In genomic region chr15:98790761-98791160, GRCm38 (mm10) we compare ENCODE assay signal across 8 mouse cellular contexts. TPM values are rescaled to one million over a fixed set of nuclear protein-coding genes. Genes with fewer than 3 reads are reported as not detected.
A peak's percentile ranks its signal among the peaks of the same experiment; 100 is the strongest.
DNase-seq lines count a peak whose midpoint lies in the region; ATAC-seq and TF ChIP-seq lines count a peak whose summit lies in the region.

No protein-coding gene starts in this region.

- H3K9ac ChIP-seq in forebrain, embryonic 12.5 days, result no peak overlapping the region
- H3K9ac ChIP-seq in forebrain, embryonic 15.5 days (replicated peaks), result no peak overlapping the region
- no peak overlapping the region for H3K9ac ChIP-seq in lung, postnatal 0 days (replicated peaks; ENCODE audit: low read depth)
- 0 out of 2 replicates have a peak overlapping the region, but pooled peaks have one; percentile 18 for H3K9ac ChIP-seq in limb, embryonic 12.5 days (replicated peaks)
- no peak overlapping the region for H3K9ac ChIP-seq in stomach, embryonic 14.5 days (replicated peaks; ENCODE audit: low read depth, low read length)

- WGBS in forebrain, embryonic 12.5 days, result 0% methylated on average over 23 of the region's 23 CpGs
- under 1% methylated on average over 23 of the region's 23 CpGs for WGBS in forebrain, embryonic 15.5 days
- under 1% methylated on average over 23 of the region's 23 CpGs for WGBS in lung, postnatal 0 days
- 1% methylated on average over 23 of the region's 23 CpGs for WGBS in limb, embryonic 12.5 days
- under 1% methylated on average over 23 of the region's 23 CpGs for WGBS in stomach, embryonic 14.5 days

- TF ChIP-seq CTCF in lung, postnatal 0 days (IDR thresholded peaks at IDR 0.05), result no peak

- no peaks in the 10 kb centered on the region for H3K36me3 ChIP-seq in forebrain, embryonic 12.5 days (replicated peaks)
- no peaks in the 10 kb centered on the region for H3K36me3 ChIP-seq in forebrain, embryonic 15.5 days
- no peaks in the 10 kb centered on the region for H3K36me3 ChIP-seq in lung, postnatal 0 days (ENCODE audit: insufficient read depth, low read length)
- no peaks in the 10 kb centered on the region for H3K36me3 ChIP-seq in limb, embryonic 12.5 days
- no peaks in the 10 kb centered on the region for H3K36me3 ChIP-seq in stomach, embryonic 14.5 days (ENCODE audit: control insufficient read depth, insufficient read depth, low read length)

- H3K4me1 ChIP-seq in forebrain, embryonic 12.5 days, result peaks cover 37% of the 10 kb centered on the region
- peaks cover 18% of the 10 kb centered on the region for H3K4me1 ChIP-seq in forebrain, embryonic 15.5 days
- peaks cover 8% of the 10 kb centered on the region; the same call in 1 of the 2 replicates for H3K4me1 ChIP-seq in lung, postnatal 0 days (ENCODE audit: insufficient read depth, low read depth, low read length)
- H3K4me1 ChIP-seq in limb, embryonic 12.5 days (replicated peaks), result peaks cover 30% of the 10 kb centered on the region
- H3K4me1 ChIP-seq in stomach, embryonic 14.5 days (ENCODE audit: control insufficient read depth, insufficient read depth, low read length), result peaks cover 11% of the 10 kb centered on the region; the same call in 1 of the 2 replicates

- no peak for ATAC-seq in forebrain, embryonic 12.5 days (ENCODE audit: low FRiP score)
- no peak for ATAC-seq in forebrain, embryonic 15.5 days (replicated peaks)
- no peak for ATAC-seq in lung, postnatal 0 days
- ATAC-seq in limb, embryonic 12.5 days (ENCODE audit: insufficient number of reproducible peaks, insufficient read depth, low FRiP score, low TSS enrichment, low read depth), result no peak
- ATAC-seq in stomach, embryonic 14.5 days (ENCODE audit: insufficient number of reproducible peaks, insufficient read depth, low FRiP score, low read depth), result no peak

- peak overlapping the region; percentile 16 for H3K4me3 ChIP-seq in forebrain, embryonic 12.5 days (replicated peaks)
- H3K4me3 ChIP-seq in forebrain, embryonic 15.5 days, result no peak overlapping the region; the same call in 1 of the 2 replicates
- peak overlapping the region; percentile 26 for H3K4me3 ChIP-seq in lung, postnatal 0 days (ENCODE audit: low read depth, low read length)
- peak overlapping the region; percentile 23 for H3K4me3 ChIP-seq in limb, embryonic 12.5 days (replicated peaks)
- peak overlapping the region; percentile 15 for H3K4me3 ChIP-seq in stomach, embryonic 14.5 days (ENCODE audit: low read depth, low read length)

- H3K27ac ChIP-seq in forebrain, embryonic 12.5 days, result no peak overlapping the region
- H3K27ac ChIP-seq in forebrain, embryonic 15.5 days (replicated peaks), result no peak overlapping the region
- no peak overlapping the region for H3K27ac ChIP-seq in lung, postnatal 0 days (ENCODE audit: low read length)
- H3K27ac ChIP-seq in limb, embryonic 12.5 days, result no peak overlapping the region
- H3K27ac ChIP-seq in stomach, embryonic 14.5 days (ENCODE audit: low read length), result no peak overlapping the region

- DNase-seq in lung, postnatal 0 days (ENCODE audit: low spot score), result no peak
- no peak for DNase-seq in lung, postnatal 36 days
- no peak for DNase-seq in thymus, postnatal 0 days (ENCODE audit: low spot score)
- DNase-seq in frontal cortex, postnatal 10 days (ENCODE audit: low spot score in 2 of 2), result no peak

- H3K9me3 ChIP-seq in forebrain, embryonic 12.5 days, result 0 out of 2 replicates have a peak, but pooled peaks cover 2% of the 10 kb centered on the region
- H3K9me3 ChIP-seq in forebrain, embryonic 15.5 days, result no peaks in the 10 kb centered on the region
- H3K9me3 ChIP-seq in lung, postnatal 0 days (ENCODE audit: low read length), result no peaks in the 10 kb centered on the region
- H3K9me3 ChIP-seq in limb, embryonic 12.5 days, result no peaks in the 10 kb centered on the region
- 0 out of 2 replicates have a peak, but pooled peaks cover 1% of the 10 kb centered on the region for H3K9me3 ChIP-seq in stomach, embryonic 14.5 days (ENCODE audit: control insufficient read depth, low read depth, low read length)

- H3K4me2 ChIP-seq in forebrain, embryonic 12.5 days, result peak overlapping the region; percentile 6; the same call in 1 of the 2 replicates
- no peak overlapping the region for H3K4me2 ChIP-seq in forebrain, embryonic 15.5 days (replicated peaks)
- peak overlapping the region; percentile 40 for H3K4me2 ChIP-seq in lung, postnatal 0 days (replicated peaks; ENCODE audit: low read depth, low read length)
- H3K4me2 ChIP-seq in limb, embryonic 12.5 days, result peak overlapping the region; percentile 23
- H3K4me2 ChIP-seq in stomach, embryonic 14.5 days (replicated peaks; ENCODE audit: low read depth, low read length), result peak overlapping the region; percentile 23; the same call in 1 of the 2 replicates

- H3K27me3 ChIP-seq in forebrain, embryonic 12.5 days, result peaks cover 100% of the 10 kb centered on the region
- H3K27me3 ChIP-seq in forebrain, embryonic 15.5 days, result peaks cover 98% of the 10 kb centered on the region
- H3K27me3 ChIP-seq in lung, postnatal 0 days (replicated peaks; ENCODE audit: insufficient read depth, low read length), result peaks cover 69% of the 10 kb centered on the region
- peaks cover 96% of the 10 kb centered on the region for H3K27me3 ChIP-seq in limb, embryonic 12.5 days
- H3K27me3 ChIP-seq in stomach, embryonic 14.5 days (ENCODE audit: control insufficient read depth, insufficient read depth, low read length), result peaks cover 77% of the 10 kb centered on the region

- no peak for TF ChIP-seq EP300 in lung, postnatal 0 days (IDR thresholded peaks at IDR 0.05)

RNA-seq across cellular contexts. Expression of gene Wnt1, which starts 1.1 kb away (rescaled TPM):
- polyA plus RNA-seq in forebrain, embryonic 12.5 days (2016; fragmentation: Nextera tagmentation; extraction: Ambion mirVana), result 0.18 and 0.61 TPM in 2 replicates
- polyA plus RNA-seq in forebrain, embryonic 15.5 days (2015; fragmentation: Nextera tagmentation; extraction: Ambion mirVana), result 0.19 and 0.25 TPM in 2 replicates
- not detected in 2 replicates for polyA plus RNA-seq in lung, postnatal 0 days (2015; fragmentation: Nextera tagmentation; extraction: Ambion mirVana)
- polyA plus RNA-seq in limb, embryonic 12.5 days (2016; fragmentation: Nextera tagmentation; extraction: Ambion mirVana), result not detected in 2 replicates
- polyA plus RNA-seq in stomach, embryonic 14.5 days (2014; fragmentation: Nextera tagmentation; extraction: Ambion mirVana), result not detected in 2 replicates
- polyA plus RNA-seq in thymus, postnatal 0 days (2015; fragmentation: Nextera tagmentation; extraction: Ambion mirVana), result 0.08 TPM in 1 of 2 replicates, not detected in the other

RNA-seq across cellular contexts. Expression of gene Wnt10b, which starts 12.8 kb away (rescaled TPM):
- 0.18 and 0.24 TPM in 2 replicates for polyA plus RNA-seq in forebrain, embryonic 12.5 days (2016; fragmentation: Nextera tagmentation; extraction: Ambion mirVana)
- polyA plus RNA-seq in forebrain, embryonic 15.5 days (2015; fragmentation: Nextera tagmentation; extraction: Ambion mirVana), result not detected in 2 replicates
- 0.13 and 0.14 TPM in 2 replicates for polyA plus RNA-seq in lung, postnatal 0 days (2015; fragmentation: Nextera tagmentation; extraction: Ambion mirVana)
- 1.5 and 1.7 TPM in 2 replicates for polyA plus RNA-seq in limb, embryonic 12.5 days (2016; fragmentation: Nextera tagmentation; extraction: Ambion mirVana)
- not detected in 2 replicates for polyA plus RNA-seq in stomach, embryonic 14.5 days (2014; fragmentation: Nextera tagmentation; extraction: Ambion mirVana)
- polyA plus RNA-seq in thymus, postnatal 0 days (2015; fragmentation: Nextera tagmentation; extraction: Ambion mirVana), result 0.85 TPM in 2 replicates

RNA-seq across cellular contexts. Expression of gene Ddn, which starts 18.5 kb away (rescaled TPM):
- polyA plus RNA-seq in forebrain, embryonic 12.5 days (2016; fragmentation: Nextera tagmentation; extraction: Ambion mirVana), result 0.22 TPM in 1 of 2 replicates, not detected in the other
- polyA plus RNA-seq in forebrain, embryonic 15.5 days (2015; fragmentation: Nextera tagmentation; extraction: Ambion mirVana), result 0.46 and 0.47 TPM in 2 replicates
- 0.04 TPM in 2 replicates for polyA plus RNA-seq in lung, postnatal 0 days (2015; fragmentation: Nextera tagmentation; extraction: Ambion mirVana)
- 0.23 TPM in 1 of 2 replicates, not detected in the other for polyA plus RNA-seq in limb, embryonic 12.5 days (2016; fragmentation: Nextera tagmentation; extraction: Ambion mirVana)
- polyA plus RNA-seq in stomach, embryonic 14.5 days (2014; fragmentation: Nextera tagmentation; extraction: Ambion mirVana), result not detected in 2 replicates
- 0.10 and 0.13 TPM in 2 replicates for polyA plus RNA-seq in thymus, postnatal 0 days (2015; fragmentation: Nextera tagmentation; extraction: Ambion mirVana)

RNA-seq across cellular contexts. Expression of gene Arf3, which starts 27.7 kb away (rescaled TPM):
- polyA plus RNA-seq in forebrain, embryonic 12.5 days (2016; fragmentation: Nextera tagmentation; extraction: Ambion mirVana), result 58.2 and 58.3 TPM in 2 replicates
- 82.3 and 88.2 TPM in 2 replicates for polyA plus RNA-seq in forebrain, embryonic 15.5 days (2015; fragmentation: Nextera tagmentation; extraction: Ambion mirVana)
- polyA plus RNA-seq in lung, postnatal 0 days (2015; fragmentation: Nextera tagmentation; extraction: Ambion mirVana), result 47.1 and 56.0 TPM in 2 replicates
- 46.5 and 54.1 TPM in 2 replicates for polyA plus RNA-seq in limb, embryonic 12.5 days (2016; fragmentation: Nextera tagmentation; extraction: Ambion mirVana)
- polyA plus RNA-seq in stomach, embryonic 14.5 days (2014; fragmentation: Nextera tagmentation; extraction: Ambion mirVana), result 33.2 and 34.5 TPM in 2 replicates
- polyA plus RNA-seq in thymus, postnatal 0 days (2015; fragmentation: Nextera tagmentation; extraction: Ambion mirVana), result 36.5 and 42.2 TPM in 2 replicates

RNA-seq across cellular contexts. Expression of gene Prkag1, which starts 40.6 kb away (rescaled TPM):
- polyA plus RNA-seq in forebrain, embryonic 12.5 days (2016; fragmentation: Nextera tagmentation; extraction: Ambion mirVana), result 85.2 and 89.4 TPM in 2 replicates
- 89.0 and 91.7 TPM in 2 replicates for polyA plus RNA-seq in forebrain, embryonic 15.5 days (2015; fragmentation: Nextera tagmentation; extraction: Ambion mirVana)
- polyA plus RNA-seq in lung, postnatal 0 days (2015; fragmentation: Nextera tagmentation; extraction: Ambion mirVana), result 72.2 and 76.7 TPM in 2 replicates
- 81.4 and 88.4 TPM in 2 replicates for polyA plus RNA-seq in limb, embryonic 12.5 days (2016; fragmentation: Nextera tagmentation; extraction: Ambion mirVana)
- polyA plus RNA-seq in stomach, embryonic 14.5 days (2014; fragmentation: Nextera tagmentation; extraction: Ambion mirVana), result 76.3 and 80.0 TPM in 2 replicates
- 103 and 107 TPM in 2 replicates for polyA plus RNA-seq in thymus, postnatal 0 days (2015; fragmentation: Nextera tagmentation; extraction: Ambion mirVana)
